Mouse (Mus musculus): ENCODE data around the gene Esrrg. TPM values are rescaled to one million over a fixed set of nuclear protein-coding genes. Genes with fewer than 3 reads are reported as not detected.

The Esrrg gene
- not detected for total RNA-seq (2023)

DNA sequence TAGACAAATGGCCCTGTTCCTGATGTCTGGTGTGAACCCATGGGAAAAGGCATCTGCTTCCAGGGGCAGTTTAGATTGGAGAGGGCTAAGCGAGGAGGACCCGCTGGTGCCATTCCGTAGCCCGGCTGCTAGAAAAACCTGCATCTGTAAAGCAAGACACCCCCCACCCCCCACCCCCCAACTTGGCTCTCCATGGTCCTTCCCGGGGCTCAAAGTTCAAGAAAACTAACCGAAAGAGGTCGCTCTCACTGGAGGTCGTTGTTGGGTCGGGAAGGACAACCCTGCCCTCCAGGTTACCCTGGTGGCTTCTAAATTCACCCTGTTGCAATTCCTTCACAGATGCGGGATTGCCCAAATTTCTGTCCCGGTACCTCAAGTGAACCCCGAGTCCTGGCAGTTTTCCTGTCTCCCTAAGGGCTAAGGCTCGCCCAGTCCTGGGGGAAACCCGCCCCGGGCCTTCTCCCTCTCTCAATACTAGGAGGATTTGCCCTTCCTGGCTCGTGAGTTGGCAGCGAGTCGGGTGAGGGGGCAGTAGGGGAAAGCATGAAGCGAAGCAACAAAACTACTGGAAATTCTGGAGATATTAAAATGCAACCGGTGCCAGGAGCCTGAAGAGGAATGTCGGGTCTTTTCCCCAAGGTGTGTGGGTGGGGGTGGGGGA, at the start of gene Esrrg:
Gene Esrrg, plus strand, starts transcription at position 531 of the 661 bp plus-strand sequence.

DNA sequence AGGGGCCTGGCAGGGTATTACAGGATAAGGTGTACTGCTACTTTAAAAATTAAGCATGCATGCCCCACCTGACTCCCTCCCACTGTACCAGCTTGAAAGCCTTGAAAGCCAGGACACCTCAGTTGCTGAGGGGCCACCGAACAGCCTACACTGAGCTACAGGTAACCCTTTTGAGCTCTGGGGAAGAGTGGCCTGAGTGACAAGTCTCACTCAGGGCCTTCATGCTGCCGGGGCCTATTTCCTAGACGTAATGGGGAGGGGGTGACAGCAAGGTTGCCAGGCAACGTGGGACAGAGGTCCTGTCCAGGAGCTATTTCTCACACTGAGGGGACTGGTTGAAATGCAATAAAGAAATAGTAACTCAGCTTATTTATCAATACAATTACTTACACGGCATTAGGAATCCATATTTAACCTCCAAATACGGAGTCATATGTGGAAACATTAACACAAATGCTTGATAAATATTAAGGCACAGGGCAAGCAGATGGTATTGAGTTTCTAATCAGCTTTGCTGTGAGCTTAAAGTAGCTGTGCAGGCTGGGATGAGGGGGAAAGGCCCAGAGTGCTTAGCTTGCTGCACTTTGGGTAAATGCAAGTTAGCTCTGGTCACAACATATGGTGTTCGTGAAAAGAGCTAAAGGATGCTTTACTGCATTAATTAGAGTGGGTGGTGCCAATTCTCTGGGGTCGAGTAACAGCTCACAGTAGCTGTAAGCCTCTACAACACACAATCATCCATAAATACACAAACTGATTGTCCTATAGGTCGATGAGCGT, 653.5 kb downstream of the Esrrg start, which contains the start of gene Ush2a:
Gene Ush2a, plus strand, starts transcription at position 121 of the 780 bp plus-strand sequence.

All from B cell, adult 67 days (primary cell).